Mouse (Mus musculus) kidney, postnatal 25 days (tissue): ENCODE measurements at regions not wholly inside any gene's neighbourhood (a gene's known extent, or its start where the extent isn't known, plus 50 kb on each side); places are given as distances from the start of the nearest gene placed in this dataset.

Source experiments
- DNase-seq, 2 experiments: peaks; one replicate each; pipeline ENCODE4 v3.0.0; 2021; ENCODE audit warnings: mixed read lengths in 2 of 2

- peak in 1 of 2 experiments; percentile 64 for DNase-seq
These were observed 83.1 kb upstream of the Ptpn1 start for GRCm38 (mm10) chr2:167848468-167849440.

DNA sequence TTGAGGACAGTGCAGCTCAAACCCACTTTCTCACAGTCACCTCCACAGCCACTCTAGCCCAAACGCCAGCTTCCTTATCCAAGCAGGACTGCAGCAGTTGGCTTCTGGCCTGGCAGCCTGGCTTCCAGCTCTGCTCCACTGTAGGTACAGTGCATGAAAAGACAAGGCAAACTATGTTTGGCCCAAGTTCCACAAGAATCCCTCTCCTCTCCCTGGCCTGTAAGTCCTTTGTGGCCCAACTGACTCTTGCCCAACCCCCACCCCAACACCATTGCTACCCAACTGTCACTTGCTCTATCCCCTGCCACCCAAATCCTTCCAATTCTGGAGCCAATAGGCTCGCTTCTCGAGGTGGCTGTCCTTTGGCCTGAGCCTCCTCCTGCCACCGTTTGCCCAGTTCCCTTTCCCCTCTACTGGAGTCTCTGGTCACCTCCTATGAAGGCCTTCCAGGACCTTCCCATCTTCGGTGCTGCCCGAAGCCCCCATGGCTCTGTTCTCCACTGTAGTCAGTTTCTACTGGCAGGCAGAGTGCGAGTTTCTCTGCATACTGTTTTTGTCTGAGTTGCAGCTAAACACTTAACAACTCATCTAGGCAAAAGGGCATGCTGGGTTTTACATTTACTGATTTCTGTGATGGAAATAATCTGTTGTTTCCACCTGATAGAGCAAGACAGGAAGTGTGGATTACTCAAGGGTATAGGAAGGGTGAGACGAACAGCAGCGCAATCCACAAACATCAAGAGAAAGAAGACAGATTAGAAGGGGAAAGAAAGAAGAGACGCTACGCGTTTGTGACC lies 84.4 kb upstream of the Ptpn1 start:
- peak; percentile 32 to 61 for DNase-seq

GRCm38 (mm10) chr2:167845370-167845769 lies 86.5 kb upstream of the Ptpn1 start:
- DNase-seq, result no peak

DNA sequence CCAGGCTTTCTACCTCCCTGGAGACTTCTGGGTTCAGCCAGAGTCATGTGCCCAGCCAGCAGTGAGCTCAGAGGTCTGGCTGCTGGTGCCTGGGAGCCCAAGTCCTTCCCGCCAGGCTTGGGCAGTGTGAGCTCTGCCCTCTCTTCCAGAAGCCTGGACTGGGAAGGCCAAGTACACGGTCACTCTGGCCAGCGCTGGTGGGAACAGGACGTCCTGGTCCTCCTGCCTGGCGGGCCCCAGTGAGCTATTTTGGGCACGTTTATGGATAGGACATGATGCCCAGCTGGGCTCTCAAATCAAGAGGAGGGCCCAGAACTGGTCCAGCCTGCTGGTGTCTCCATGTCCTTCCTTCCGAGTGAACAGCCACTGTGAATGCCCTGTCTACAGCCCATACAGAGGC lies 87.3 kb upstream of the Ptpn1 start:
- peak; percentile 65 to 96 for DNase-seq

- no peak for DNase-seq
These were observed 87.9 kb upstream of the Ptpn1 start for GRCm38 (mm10) chr2:167843921-167844320.

DNA sequence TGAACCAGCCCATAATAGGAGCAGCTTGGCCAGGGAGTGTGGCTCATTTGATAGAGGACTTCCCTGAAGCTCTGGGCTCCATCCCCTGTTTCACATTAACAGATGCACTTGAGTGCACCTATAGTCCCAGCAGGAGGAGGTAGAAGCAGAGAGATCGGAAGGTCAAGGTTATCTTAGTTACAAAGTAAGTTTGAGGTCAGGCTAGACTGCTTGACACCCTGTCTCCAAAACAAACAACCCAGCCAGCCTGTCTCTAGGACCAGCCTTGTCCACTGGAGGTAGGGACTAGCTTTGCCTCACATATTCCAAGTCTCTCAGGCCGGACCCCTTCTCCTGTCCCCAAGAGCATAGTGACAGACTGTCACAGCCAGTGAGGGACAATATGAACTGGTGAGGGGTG lies 88.9 kb upstream of the Ptpn1 start:
- no peak for DNase-seq

DNA sequence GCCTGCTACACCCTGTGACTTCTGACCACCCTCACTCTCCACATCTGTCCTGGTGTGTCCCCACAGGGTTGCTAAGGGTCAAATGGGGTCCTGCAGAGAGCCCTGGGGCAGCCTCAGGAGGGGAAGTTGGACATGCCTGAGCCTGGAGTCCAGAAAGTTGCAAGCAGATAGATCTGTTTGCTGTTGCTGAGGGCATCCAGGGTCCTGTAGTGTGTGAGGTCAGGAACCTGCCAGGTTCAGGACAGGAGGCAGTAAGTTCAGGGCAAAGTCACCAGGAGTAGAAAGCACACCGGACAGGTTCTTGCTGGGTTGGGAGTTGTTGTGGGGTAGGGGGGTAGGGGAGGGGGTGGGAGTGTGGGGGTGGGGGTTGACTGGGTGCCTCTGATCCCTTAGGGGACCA lies 89.4 kb upstream of the Ptpn1 start:
- DNase-seq, result no peak

DNA sequence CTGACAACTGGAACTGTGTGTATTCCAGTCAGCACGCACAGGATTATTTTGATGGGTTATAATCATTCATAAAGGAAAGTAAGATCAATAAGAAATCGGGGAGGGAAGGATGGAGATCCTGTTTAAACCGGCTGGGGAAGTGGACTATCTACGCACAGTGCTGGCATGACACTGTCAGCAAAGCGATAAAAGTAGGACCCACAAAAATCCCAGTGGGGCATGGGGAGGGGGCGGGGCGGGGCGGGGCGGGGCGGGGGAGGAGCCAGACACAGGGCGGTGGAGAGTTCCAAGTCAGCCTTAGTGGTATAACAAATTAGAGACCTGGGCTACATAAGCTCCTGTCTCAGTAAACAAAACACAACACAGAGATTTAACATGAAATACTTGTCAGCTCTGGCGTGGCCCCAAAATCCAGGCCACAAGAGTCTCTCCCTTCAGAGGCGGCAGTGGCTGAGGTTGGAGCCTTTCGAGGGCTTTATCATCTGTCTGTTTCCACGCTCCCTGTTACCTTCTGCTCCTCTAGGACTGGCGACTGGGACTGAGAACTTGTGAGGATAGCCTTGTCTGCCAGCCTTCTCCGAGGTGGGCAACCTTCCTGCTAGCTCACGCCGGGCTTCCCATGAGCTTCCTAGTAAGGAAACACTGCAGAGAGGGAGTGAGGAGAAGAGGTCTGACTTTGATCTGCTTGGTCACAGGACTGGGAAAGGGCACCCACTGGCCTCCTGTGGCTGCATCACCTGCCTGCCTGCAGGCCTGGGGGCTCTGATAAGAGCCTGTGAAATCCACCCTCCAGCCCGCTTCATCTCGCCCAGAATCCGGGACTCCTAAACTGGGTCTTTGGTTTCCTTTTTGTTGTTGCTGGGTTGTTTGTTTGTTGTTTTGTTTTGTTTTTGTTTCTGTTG lies 90.3 kb upstream of the Ptpn1 start:
- no peak for DNase-seq

GRCm38 (mm10) chr2:167840344-167840743 lies 91.5 kb upstream of the Ptpn1 start:
- DNase-seq, result no peak

DNA sequence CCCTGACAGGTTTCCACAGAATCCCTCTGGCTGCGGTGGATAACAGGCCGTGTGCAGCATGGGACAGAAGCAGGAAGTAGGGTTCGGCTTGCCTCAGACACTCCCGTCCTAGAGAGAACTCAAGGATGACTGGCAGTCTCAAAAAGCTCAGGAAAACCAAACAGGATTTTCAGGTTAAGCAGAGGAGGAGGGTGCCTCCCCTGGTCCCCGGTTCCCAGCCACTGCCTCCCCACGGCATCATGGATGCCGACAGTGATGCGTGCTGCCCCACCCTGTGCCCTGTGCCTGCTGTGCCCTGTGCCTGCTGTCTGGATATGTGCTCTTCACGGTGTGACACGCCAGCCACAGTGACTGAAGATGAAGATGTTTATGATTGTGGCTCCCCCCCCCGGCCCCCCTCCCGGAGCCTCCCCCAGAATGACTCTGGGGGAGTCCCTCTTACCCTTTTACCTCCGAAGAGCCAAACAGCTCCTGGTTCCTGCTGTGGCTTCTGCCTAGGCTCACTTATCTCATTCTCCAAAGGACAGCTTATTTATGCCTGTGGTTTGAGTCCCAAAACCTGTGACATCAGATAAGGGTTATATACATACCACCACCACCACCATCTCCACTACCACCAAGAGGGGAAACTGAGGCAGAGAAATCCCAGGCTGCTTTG lies 92.4 kb upstream of the Ptpn1 start:
- DNase-seq, result no peak

DNA sequence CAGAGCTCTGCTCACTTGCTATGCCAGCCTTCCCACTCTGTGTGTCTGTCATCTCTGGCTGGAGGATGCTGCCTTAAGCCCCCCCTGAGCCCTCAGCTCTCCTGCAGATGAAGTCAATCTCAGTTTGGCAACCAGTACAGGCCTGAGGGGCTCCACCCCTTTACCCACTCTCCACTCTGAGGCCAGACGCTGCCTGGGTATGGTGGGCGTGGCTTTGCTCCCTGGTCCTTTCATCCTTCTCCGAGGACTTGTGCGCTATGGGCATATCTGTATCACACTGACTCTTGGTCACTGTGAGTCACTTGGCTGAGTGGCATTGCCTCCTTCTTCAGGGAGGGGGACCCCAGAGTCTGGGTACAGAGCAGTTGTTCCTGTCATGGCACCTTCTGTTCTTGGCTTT lies 94.3 kb upstream of the Ptpn1 start:
- DNase-seq, result no peak

DNA sequence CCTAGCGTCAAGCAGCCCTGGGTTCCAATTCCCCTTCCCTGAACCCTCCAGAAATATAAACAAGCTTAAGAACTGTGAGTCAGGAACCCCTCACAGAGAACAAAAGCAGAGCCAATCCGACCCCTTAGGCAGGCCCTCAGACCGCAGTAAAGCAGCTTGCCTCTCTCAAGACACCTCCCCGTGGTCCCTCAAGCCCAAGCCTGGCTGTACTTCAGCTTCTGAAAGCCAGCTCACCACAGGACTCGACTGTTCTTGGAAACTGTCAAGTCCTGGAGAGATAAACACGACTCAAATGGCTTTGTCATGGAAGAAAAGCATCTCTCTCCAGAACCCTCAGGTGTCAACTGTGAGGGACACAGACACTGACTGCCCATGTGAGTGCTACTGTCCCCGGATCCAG lies 95.2 kb upstream of the Ptpn1 start:
- DNase-seq, result no peak

DNA sequence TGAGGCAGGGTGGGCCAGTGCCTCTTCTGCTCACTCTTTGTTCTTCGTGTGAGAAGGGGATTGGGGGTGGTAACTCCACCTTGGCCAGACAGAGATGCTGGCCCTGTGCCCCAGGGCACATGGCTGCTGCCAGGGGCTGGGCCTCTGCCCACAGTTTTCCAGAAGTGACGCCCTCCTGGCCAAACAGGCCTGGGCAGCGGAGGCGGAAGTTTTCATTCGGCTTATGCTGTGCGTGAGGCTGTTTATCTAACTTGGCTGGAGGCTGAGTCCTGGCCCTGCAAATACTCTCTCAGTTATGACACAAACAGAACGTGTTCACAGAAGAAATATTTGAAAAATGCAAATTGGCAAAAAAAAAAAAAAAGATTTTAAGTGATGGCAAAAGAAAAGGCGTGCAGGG lies 97.3 kb upstream of the Ptpn1 start:
- DNase-seq, result peak; percentile 43 to 79

- DNase-seq, result peak; percentile 89 to 90
These were observed 98.4 kb upstream of the Ptpn1 start for GRCm38 (mm10) chr2:167833290-167833953.

DNA sequence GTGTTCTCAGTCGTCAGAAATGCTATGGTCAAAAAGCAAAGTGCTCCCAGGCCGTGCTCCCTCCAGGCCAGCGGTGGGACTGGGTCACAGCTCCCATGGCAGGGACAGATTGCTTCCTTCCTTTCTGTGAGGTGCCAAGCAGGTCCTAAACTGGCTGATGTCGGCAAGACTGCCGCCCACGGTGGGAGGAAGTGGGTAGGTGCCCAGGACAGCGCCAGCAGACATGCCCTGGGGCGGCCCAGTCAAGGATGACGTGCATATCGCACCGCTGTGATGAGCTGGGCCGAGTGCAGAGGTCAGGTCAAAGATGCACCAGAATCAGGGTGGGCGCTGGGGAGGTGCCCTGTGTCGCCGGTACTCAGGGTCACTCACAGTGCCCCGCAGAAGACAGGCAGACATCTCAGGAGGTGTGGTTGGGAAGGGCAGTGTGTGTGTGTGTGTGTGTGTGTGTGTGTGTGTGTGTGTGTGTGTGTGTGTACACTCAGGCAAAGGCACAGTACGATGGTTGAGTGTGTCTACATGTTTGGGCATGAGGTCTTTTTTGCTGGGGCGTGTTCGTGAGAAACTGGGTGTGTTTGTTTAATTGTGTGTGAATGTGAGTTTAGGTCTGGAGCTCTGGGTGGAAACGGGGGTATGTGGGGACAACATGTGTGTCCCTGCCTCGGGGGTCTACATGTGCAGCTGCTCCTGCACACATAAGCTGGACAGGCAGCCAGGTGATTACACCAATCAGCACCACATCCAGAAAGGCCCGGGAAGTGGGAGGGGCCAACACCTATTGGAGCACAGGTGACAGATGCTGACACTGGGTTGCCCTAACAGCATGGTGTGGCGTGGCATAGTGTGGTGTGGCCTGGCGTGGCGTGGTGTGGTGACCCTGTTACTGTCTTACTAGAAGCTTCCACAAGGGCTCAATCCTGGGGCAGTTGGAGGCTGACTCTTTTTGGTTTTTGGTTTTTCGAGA lies 100.5 kb upstream of the Ptpn1 start:
- DNase-seq, result peak; percentile 16 to 68

- DNase-seq, result peak in 1 of 2 experiments; percentile 61
These were observed 103.6 kb upstream of the Ptpn1 start for GRCm38 (mm10) chr2:167828258-167828657.

- peak in 1 of 2 experiments; percentile 64 for DNase-seq
These were observed 104.7 kb upstream of the Ptpn1 start for GRCm38 (mm10) chr2:167826922-167827703.

GRCm38 (mm10) chr2:167823513-167823912 lies 108.3 kb upstream of the Ptpn1 start:
- DNase-seq, result peak; percentile 81 to 93

DNA sequence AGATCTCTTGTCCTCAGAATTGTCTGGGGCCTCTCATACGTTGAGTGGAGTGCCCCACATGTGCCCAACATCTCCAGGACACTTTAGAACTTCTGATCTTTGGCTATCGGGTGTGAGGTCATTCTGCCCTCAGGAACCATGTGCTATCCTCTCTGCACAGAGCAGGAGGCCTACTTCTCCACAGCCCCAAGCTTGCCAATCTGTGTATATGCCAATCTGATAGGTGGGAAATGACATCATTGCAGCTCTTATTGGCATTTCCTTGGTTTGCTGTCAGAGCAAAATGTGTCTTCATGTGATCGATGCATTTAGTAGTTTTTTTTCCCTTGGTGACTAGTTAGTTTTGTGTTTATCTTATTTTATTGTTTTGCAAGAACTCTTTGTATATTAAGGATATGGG lies 108.8 kb upstream of the Ptpn1 start:
- no peak for DNase-seq
